Mouse (Mus musculus): ENCODE data around the gene Sema6d. TPM values are rescaled to one million over a fixed set of nuclear protein-coding genes. Genes with fewer than 3 reads are reported as not detected.

The Sema6d gene
- total RNA-seq, 2 experiments from 2014 or later, result 16.2 to 19.5 TPM

- intact Hi-C loops (cut with DNase I), result no loop called here
- no peak for DNase-seq
These were observed 600.6 kb downstream of the Sema6d start for GRCm38 (mm10) chr2:124690372-124690771.

GRCm38 (mm10) chr2:124702621-124703020 is 612.9 kb downstream of the Sema6d start:
- intact Hi-C loops (cut with DNase I), result loop anchor here (5.0 kb wide), 1 partner anchor 145 kb away; no protein-coding TSS in a partner anchor

GRCm38 (mm10) chr2:124704922-124705321 is 615.2 kb downstream of the Sema6d start:
- intact Hi-C loops (cut with DNase I), result loop anchor here (2.0 to 5.0 kb wide), 4 partner anchors 18 to 603 kb away; no protein-coding TSS in a partner anchor
- DNase-seq, result no peak

More at GRCm38 (mm10) chr2:124702621-124703020, 612.9 kb downstream of the Sema6d start:
- DNase-seq, result no peak

GRCm38 (mm10) chr2:124705806-124706205 is 616.0 kb downstream of the Sema6d start:
- DNase-seq, result no peak
- intact Hi-C loops (cut with DNase I), result loop anchor here (2.0 to 5.0 kb wide), 3 partner anchors 19 to 604 kb away; no protein-coding TSS in a partner anchor

GRCm38 (mm10) chr2:124706896-124707295 is 617.1 kb downstream of the Sema6d start:
- DNase-seq, result no peak
- intact Hi-C loops (cut with DNase I), result loop anchor here (5.0 kb wide), 2 partner anchors 95 to 605 kb away; no protein-coding TSS in a partner anchor
